Mouse (Mus musculus) gastrocnemius, postnatal 10 days (tissue): Measurements from ENCODE around the gene Zbtb9. TPM values are rescaled to one million over a fixed set of nuclear protein-coding genes. Genes with fewer than 3 reads are reported as not detected.
"Not testable (repeated sequence)": the region's sequence is repeated elsewhere in the genome, so short reads cannot be mapped to it uniquely, and the experiment has no call there.

Experiments
- DNase-seq: peaks from one replicate; pipeline ENCODE4 v3.0.0; 2021; ENCODE audit warnings: mixed read lengths
- long read RNA-seq, 2 experiments: library from polyadenylated mRNA; stranded (forward); transcript quantifications; one replicate each; pipeline ENCODE4 v2.0.0; 2021
- total RNA-seq, 2 experiments: library from RNA; stranded (reverse); gene quantifications; 2 replicates each; pipeline ENCODE4 v1.2.3; 2021

The Zbtb9 gene
- total RNA-seq, result 1 to 10 TPM; 2.7 to 3.9 TPM
- long read RNA-seq, experiment 1, transcript Zbtb9-201 (2 exons, 2,796 nt), result major isoform, 6 of 13 reads
- long read RNA-seq, experiment 1, partial matches to known transcripts, result 0 of 13 reads
- long read RNA-seq, experiment 1, other reads (novel, unspliced or antisense), result 7 of 13 reads
- long read RNA-seq, experiment 2, partial matches to known transcripts, result 0 of 3 reads
- long read RNA-seq, experiment 2, other reads (novel, unspliced or antisense), result 1 of 3 reads

DNA sequence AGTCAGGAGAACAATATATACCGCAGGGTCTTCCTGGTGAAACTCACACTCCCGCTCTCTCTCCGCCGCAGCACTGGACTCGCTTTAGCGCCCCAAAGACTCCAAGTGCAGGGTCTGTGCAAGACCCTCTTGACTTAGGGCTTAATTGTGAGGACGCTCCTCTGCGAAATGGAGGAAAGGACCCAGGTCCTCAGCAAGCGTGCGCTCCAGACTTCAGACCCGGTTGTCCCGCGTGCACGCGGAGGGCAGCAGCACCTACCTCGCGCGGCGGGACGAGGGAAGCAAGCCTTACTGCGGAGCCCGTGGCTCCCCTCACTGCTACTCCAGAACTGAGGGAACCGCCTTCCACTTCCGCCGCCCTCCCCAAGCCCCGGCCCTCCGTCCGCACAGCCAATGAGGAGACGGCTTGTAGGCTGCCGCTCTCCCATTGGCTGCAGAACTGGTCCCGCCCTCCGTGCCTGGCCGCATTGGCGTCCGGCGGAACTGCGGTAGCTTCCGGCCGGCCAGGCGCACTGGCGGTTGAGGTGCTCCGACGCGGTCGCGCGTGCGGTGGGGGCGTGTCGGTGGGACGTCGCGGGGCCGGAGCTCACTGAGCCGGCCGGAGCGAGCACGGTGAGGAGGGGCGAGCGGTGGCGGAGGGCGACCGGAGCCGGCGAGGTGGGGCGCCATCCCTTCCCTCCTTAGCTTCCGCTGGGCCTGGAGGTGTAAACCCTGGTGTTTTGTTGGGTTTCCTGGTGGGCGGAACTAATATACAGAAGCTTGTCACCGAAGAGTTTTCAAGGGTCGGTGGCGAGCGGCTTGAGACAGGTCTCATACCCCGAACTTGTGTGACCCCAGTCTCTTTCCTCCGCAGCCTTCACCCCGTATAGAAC, at the start of gene Zbtb9:
Zbtb9 (plus strand) TSS at position 465 of the 872 bp plus-strand sequence.
- DNase-seq, result peak; percentile 95

DNA sequence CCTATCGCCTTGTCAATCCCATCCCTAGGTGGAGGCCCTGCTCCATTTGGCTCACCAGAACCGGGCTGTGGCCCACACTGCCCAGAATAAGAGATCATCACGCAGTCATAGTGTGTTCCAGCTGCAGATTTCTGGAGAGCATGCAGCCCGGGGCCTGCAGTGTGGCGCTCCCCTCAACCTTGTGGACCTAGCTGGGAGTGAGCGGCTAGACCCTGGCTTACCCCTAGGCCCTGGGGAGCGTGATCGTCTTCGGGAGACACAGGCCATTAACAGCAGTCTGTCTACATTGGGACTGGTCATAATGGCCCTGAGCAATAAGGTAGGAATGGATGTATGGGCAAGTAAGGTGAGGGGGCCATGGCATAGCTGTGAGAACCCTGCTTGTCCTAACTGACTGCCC, 47.6 kb upstream of the Zbtb9 start:
- not testable (repeated sequence) for DNase-seq

DNA sequence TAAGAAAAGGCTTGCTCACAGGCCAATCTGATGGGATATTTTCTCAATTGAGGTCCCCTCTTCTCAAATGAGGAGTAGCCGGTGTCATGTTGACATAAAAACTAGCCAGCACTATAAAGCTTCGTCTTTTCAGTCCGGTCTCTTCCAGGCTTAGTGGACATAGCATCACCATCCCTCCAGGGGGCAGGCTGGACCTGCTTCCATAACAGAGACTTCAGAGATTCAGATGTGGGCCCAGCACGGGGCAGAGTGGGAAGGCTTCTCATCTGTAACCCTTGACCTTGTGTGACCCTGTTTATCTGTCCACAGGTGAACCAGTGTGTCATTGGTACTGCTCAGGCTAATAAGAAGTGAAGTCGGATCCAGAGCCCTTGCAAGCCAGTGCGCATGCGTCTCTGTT, 41.2 kb upstream of the Zbtb9 start:
- DNase-seq, result peak; percentile 52

DNA sequence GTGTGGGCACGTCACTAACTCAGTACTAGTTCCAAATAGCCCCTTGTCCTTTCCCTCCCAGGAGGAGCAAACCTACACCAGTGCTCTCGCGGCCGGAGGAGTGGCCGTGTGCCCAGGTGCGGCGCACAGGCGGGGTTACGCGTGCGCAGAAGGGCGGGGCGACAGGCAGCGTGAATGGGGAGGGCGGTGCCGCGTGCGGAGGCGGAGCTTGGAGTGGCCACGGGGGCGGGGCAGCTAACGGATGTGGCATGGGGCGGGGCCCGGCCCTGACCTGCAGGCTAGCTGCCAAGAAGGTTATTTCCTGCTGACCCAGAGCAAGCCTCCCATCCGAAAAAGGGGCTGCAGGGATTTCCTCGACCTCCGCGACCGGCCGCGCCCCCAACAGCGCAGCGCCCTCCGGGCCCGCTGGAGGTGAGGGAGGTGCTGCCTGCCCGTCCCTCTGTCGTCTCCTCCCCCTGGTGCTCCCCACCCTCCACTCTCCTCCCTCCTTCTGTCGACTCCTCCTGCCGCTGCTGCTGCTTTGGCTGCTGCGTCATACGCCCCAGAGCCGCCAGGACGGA, 40.0 kb upstream of the Zbtb9 start, which contains the start of gene Phf1:
Phf1 (plus strand) TSS at position 214 of the 560 bp plus-strand sequence.
- DNase-seq, result peak; percentile 99

DNA sequence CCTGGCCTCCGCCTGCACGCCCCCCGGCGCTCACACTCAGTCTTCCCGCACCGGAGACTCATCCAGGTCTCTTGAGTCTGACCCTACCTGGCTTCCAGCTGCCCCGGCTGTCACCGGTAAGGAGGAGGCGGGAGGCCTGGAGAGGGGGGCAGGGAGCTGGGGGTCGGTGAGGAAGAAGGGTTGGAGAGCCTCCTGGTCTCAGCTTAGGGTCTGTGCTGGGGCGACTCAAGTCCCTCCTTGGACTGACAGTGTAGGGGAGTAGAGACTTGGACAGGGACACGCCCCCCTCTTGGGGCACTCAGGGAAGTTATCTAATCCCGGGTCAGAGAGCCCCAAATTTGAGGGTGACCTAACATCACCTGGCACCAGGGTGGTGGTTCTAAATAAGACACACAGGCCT, 39.5 kb upstream of the Zbtb9 start:
- no peak for DNase-seq

DNA sequence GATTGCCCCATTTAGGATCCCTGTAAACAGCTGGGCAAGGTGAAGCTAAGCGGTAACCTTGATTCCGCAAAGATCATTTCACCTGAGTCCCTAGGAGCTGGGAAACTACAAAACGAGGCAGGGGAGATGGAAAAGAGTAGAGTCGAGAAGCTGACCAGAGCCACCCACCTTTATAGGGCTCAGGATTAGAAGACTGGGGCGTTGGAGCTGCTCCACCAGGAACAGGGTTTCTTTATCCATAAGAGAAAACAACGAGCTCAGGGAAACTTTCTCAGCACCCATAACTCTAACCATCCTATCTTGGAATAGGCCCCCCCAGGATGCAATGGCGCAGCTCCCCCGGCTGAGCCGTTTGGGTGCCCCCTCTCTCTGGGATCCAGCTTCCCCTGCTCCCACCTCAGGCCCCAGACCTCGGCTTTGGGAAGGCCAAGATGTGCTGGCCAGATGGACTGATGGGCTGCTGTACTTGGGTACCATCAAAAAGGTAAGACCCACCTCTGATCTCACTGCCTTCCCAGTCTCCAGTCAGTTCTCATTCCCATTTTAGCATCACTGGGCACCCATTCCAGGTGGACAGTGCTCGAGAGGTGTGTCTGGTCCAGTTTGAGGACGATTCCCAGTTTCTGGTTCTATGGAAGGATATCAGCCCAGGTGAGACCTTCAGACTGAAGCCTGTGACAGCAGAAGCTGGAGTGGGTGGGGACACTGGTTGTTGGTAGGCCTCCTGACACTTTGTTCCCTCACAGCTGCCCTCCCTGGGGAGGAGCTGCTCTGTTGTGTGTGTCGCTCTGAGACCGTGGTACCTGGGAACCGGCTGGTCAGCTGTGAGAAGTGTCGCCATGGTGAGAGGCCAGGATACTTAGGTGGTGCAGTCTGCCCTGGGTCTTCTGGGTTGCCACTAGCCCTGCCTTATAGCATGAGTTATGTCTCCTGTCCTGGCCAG, 38.8 kb upstream of the Zbtb9 start:
- no peak for DNase-seq

DNA sequence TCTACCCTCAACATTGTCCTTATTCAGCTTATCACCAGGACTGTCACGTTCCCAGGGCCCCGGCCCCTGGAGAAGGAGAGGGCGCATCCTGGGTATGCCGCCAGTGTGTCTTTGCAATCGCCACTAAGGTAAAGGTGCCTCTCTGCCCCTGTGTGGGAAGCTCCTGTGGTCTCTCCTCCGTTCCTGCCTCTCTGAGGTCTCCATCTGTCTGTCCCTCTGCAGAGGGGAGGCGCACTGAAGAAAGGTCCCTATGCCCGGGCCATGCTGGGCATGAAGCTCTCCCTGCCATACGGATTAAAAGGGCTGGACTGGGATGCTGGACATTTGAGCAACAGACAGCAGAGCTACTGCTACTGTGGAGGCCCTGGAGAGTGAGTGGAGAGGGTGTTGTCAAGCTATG, 37.9 kb upstream of the Zbtb9 start:
- no peak for DNase-seq

DNA sequence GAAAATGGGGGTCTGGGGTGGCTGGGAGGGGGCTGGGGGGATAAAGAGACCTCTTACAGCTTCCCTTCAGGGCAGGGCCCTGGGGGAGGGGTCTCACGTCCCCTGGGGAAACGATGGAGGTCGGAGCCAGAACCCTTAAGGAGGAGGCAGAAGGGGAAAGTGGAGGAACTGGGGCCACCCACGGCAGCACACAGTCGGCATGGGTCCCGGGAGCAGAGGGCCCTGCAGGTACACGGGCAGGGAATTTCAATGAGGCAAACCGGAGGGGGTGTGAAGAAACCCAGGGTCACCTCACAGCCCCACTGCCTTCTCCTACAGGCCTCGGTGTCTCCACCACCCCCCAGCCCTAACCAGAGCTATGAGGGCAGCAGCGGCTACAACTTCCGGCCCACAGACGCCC, 36.5 kb upstream of the Zbtb9 start:
- no peak for DNase-seq

DNA sequence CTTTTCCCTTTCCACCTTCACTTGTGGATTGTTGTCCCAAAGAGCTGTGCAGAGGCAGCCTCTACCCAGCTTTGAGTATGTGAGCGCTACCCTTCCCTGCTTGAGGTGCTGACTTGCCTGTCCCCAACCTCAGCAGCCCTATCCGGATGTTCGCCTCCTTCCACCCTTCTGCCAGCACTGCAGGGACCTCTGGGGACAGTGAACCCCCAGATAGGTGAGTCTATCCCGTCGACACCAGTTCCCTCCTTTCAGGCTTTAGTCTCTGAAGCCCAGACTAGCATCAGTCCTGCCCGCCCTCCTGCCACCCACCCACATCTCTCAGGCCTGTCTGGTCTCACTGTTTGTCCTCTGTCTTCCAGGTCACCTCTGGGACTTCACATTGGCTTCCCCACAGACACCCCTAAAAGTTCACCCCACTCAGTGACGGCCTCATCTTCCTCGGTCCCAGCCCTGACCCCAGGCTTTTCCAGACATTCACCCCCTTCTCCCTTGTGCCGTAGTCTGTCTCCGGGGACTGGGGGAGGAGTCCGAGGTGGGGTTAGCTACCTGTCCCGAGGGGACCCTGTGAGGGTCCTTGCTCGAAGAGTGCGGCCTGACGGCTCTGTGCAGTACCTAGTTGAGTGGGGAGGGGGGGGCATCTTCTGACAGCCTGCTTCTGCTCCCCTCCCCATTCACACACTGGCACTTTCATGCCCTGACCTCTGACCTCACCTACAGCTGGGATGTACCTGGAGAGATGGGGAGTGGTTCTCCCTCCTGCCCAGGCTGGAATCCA, 35.9 kb upstream of the Zbtb9 start:
- no peak for DNase-seq

DNA sequence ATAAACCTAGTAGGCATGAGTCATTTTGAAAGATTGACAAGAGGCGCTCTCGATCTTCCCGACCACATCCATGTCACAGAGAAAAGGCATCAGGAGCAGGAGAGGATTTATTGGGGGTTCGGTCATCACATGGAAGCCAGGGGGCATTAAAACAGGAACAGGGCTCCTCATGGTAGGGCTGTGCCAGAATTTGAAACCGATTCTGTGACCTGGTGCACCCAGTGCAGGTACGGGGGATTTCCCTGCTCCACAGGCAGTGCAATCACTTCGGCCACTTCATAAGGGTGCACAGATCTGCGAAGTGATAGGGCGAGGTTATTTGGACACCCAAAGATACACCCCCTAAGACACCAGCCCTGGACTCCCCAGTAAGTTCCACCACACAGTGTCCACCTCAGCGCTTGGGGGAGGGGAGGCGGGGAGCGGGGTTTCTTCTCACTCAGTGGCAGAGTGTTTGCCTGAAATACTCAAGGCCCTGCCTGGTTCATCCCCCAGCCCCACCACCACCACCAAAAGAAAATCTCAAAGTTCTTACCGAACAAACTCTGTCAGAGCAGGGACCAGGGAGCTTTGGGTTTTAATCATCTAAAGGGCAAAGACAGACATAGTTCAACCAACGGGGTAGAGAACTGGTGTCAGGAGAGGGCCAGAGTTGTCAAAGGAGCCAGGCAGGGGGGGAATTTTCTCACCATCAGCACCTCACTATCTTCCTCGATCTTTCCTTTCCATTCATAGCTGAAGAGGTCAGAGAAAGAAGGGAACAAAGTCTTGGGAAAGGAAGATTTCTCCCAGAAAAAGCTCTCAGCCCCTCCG, 34.9 kb upstream of the Zbtb9 start:
- DNase-seq, result no peak

DNA sequence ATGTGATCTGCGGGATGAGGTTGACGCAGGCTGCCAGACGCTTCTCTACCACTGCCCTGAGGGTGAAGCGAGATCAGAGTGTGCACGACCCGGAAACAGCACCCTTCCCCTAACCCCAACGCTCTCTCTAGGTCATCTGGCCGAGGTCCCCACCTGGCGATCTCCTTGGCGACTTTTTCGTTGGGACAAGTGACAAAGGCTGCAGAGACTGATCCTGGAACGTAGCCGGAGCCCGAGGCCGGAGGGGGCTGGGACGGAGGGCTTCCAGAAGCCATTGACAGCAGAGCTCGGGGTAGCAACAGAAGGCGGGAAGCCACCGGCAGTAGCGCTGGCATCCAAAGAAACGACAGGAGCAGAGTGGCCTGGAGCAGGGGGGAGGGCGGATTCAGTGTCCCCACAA, 34.2 kb upstream of the Zbtb9 start:
- DNase-seq, result no peak

DNA sequence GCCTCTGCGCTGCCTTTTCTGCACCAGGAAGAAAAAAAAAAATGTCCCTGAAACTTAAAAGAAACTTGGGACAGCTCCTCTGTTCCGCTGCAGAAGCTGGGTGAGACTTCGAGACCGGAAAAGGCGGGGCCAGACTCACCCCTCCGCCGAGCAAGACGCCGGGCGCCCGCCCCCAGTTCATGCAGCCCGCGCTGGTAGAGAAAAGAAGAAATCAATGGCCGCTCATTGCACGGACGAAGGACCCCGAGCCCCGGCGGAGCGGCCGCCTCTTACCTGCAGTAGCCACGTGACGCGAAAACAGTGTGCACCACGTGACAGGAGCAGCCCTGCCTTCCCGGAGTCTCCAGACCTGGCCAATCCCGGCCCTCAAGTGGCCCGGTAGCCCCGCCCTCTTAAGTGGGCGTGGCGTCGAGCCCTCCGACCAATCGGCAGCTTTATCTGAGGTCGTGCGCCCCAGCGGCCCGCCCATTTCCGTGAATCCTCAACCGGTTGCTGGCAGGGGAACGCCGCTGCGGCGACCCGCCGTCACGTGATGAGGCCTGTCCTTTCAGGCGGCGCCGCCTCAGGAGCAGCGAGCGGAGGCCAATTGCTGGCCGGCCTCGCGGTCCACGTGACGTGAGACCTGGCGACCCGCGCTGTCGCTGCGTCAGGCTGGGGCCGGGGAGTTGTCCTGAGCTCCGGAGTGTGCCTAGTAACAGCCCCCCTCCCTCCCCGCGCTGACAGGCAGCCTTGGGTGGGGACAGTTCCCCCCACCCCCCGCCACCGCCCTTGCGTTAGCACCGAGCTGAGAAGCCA, 33.6 kb upstream of the Zbtb9 start, which contains the start of gene Cuta:
Cuta (minus strand) TSS at position 392 of the 795 bp plus-strand sequence.
- peak; percentile 98 for DNase-seq

DNA sequence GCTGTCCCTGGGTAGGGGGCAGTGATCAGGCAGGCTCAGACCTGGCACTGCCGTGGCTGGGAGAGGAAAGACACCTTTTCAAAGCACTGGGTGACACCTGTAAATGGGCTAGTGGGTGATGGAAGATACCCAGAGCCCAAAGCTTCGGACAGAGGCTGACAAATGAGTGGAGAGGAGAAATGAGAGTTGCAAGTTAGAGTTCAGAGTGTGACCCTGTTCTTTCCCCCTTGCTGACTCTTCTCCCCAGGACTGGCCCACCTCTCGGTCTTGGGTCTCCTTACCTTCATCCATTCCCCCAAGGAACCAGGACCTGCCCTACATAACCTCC, 33.0 kb upstream of the Zbtb9 start:
- DNase-seq, result no peak

DNA sequence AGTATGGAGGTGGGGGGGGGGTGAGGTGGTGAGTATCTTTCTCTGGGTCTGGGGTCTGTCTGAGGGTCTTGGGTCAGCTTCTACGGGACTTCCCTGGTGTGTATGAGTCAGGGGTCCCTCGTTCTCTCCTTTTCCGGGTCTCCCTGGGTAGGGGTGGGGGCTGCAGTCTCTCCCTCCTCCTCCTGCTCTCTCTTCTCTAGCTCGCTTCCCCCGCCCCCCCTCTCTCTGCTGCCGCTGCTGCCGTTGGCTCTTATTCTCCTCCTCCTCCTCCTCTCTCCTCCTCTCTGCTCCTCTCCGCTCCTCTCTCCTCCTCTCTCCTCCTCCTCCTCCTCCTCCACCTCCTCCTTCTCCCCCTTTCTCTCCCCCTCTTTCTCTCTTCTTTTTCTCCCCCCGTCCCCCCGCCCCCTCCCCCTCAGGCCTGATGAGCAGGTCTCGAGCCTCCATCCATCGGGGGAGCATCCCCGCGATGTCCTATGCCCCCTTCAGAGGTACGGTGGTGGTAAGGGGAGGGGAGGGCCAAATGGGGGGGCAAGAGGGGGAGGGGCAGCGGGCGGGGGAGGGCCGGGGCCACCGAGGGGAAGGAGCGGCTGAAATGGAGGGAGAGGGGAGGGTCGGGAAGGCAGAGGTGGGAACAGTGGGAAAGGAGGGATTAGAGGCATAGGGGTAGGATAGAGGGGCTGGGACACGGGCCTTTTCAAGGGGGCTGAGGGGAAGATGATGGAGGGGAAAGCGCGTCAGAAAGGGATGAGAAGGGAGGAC, 31.8 kb upstream of the Zbtb9 start, which contains the start of gene Syngap1:
Syngap1 (plus strand) TSS at position 223 of the 759 bp plus-strand sequence.
- peak; percentile 51 for DNase-seq

DNA sequence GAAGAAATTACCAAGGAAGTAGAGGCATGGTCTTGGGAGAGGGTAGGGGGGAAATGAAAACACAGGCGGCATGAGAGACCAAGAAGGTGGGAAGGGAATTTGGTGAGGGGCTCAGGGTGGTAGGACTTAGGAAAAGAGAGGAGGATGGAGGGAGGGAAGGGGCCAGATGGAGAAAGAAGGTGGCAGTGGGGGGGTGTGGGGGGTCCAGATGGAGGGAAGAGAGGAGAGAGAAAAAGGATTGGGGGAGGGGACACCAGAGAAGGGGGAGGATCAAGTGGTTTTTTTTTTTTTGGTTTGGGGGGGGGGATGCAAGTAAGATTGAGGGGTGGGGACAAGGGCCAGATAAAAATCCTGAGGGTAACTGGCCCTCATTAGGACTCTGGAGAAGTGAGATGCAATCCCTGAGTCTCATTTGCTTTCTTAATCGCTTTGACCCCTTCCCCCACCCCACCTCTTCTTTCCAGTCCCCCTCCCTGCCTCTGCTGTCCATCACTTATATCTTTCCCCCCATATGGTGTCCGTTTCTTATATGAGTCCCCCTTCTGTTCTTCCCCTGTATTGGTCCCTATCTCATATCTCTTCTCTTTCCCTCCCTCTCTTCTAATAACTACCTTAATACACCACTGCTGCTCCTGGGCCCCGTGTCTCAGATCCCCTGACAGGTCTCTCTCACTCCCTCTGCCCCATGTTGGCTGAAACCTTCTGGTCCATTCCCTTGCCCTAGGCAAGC, 31.0 kb upstream of the Zbtb9 start:
- no peak for DNase-seq

DNA sequence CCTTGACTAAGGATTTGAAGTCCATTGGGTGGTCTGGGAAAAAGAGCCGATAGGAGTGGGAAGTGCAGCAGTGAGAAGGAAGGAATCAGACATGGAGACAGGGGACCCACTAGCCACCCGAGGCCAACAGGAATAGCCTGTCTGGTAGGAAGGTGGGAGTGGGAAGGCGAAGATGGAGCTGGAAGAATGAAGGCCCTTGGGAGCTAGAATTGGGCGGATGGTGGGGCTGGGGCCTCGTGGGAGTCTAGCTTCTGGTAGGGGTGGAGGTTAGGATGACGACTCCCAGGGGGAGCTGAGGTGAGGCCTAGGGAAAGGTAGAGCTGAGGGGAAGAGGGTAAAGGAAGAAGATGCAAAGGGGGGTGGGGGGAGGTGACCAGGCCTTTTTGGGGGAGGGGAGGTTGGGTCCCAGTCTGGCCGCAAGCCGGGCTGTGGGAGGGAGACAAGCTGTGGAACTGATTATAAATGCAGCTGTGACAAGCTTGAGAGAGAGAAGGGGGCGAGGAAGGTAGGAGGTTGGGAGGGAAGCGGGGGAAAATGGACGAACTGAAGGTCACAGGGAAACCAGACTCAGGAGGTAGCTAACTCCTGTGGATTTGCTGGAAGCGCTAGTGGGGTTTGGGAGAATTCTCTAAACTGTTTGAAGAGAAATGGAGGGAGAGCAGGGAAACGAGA, 27.0 kb upstream of the Zbtb9 start:
- DNase-seq, result no peak

DNA sequence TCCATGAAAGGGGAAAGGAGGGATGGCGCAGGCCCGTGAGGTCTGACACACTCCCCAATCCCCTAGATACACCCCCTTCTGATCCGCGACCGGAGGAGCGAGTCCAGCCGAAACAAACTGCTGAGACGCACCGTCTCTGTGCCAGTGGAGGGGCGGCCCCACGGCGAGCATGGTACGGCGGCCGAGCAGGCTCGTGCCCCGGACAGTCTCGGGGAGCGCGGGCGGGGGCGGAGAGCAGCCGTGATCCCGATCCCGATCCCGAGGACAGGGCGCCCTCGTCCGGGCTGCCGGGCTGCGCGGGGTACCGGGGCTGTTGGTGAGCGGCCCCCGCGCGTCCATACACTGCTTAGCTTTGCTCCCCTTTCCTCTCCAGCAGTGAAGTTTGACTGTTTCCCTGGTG, 26.4 kb upstream of the Zbtb9 start:
- DNase-seq, result peak; percentile 84
